Mouse (Mus musculus): Measurements from ENCODE around the gene Wnk1. TPM values are rescaled to one million over a fixed set of nuclear protein-coding genes. Genes with fewer than 3 reads are reported as not detected.

The Wnk1 gene
- total and polyA plus RNA-seq, 3 experiments: 157 to 369 (median 354) TPM

DNA sequence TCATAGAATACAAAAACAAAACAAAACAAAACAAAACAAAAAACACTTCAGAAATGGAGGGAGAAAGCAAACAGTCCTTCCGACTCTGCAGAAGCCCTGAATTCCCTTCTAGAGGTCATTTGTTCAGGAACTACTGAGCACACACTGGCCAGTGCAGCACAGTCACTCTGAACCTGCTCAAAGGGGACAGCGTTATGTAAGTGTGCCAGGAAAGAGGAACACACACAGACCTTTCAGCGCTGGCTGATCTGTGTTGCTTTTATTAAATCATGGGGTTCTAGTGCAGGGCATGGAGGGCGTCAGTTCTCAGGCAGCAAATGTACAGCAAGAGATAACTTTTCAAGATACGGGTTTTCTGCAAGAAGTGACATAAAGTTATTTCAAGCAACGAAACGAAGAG, 155.3 kb downstream of the Wnk1 start:
- Histone ChIP-seq H3K9ac (ENCODE audit: low read depth, low read length) (no peak overlapping the region), H3K27ac (no peak overlapping the region), H3K4me1 (ENCODE audit: control insufficient read depth, insufficient read depth, low read length) (no peaks in the 10 kb centered on the region), H3K4me3 (no peak overlapping the region), H3K79me2 (replicated peaks; ENCODE audit: control insufficient read depth, insufficient read depth, low read length) (no peaks in the 10 kb centered on the region), H3K36me3 (ENCODE audit: control insufficient read depth, insufficient read depth, low read length) (no peaks in the 10 kb centered on the region), H3K27me3 (ENCODE audit: control insufficient read depth, insufficient read depth, low read length) (no peaks in the 10 kb centered on the region)
- intact Hi-C loops (cut with DNase I): no loop called here
- 54% methylated on average over 7 of the region's 7 CpGs for WGBS
- TF ChIP-seq CTCF (IDR thresholded peaks at IDR 0.05): no peak
- no peak for TF ChIP-seq POLR2A (IDR thresholded peaks at IDR 0.05; ENCODE audit: insufficient read depth, low read depth, low read length)
- 0 out of 2 replicates have a peak, but pooled peaks have one; percentile 32 for TF ChIP-seq EP300 (IDR thresholded peaks at IDR 0.05; ENCODE audit: insufficient read depth, low read depth, low read length)
- DNase-seq: no peak

Small RNAs within 50 kb of the gene (microRNA-seq; reads per million reads assigned to microRNA genes)
- 0 reads per million in 2 experiments for gene Mir706

Other genes with a start within 250 kb of the Wnk1 start
- gene Erc1, start 190.5 kb downstream of the Wnk1 start, total RNA-seq (2021): 10 to 100 TPM; 36.0 to 41.8 TPM
- gene Erc1, start 190.5 kb downstream of the Wnk1 start, polyA plus RNA-seq (2012; rRNA removed): 15.0 and 29.1 TPM in 2 replicates
- gene Rad52, start 136.0 kb downstream of the Wnk1 start, total RNA-seq (2021): 10 to 100 TPM in 1 of 2 experiments, 1 to 10 TPM in 1; 7.9 to 10.8 TPM
- gene Rad52, start 136.0 kb downstream of the Wnk1 start, polyA plus RNA-seq (2012; rRNA removed): 13.1 and 14.6 TPM in 2 replicates
- gene Ninj2, start 54.7 kb upstream of the Wnk1 start, total RNA-seq (2021): not detected
- gene Ninj2, start 54.7 kb upstream of the Wnk1 start, polyA plus RNA-seq (2012; rRNA removed): not detected in 2 replicates

All from heart, adult 2 months (tissue).